ENCODE assay signal across 13 mouse cellular contexts in genomic region chr8:87674157-87674556, GRCm38 (mm10).
DNase-seq lines count a peak whose midpoint lies in the region; TF ChIP-seq lines count a peak whose summit lies in the region.
"Had no signal": no experiment of that assay in that cellular context is flagged by ENCODE, and none has a peak within 500 bp of the region (broad histone marks: within the 10 kb centered on the region; RNA-seq: fewer than 3 reads in every experiment).

No protein-coding gene starts in this region.

- no peaks in the 10 kb centered on the region for H3K27me3 ChIP-seq in splenic B cell, adult 2 months (ENCODE audit: control insufficient read depth, insufficient read depth, low read length, poor library complexity, severe bottlenecking)
- H3K27me3 ChIP-seq in kidney, adult 2 months (replicated peaks; ENCODE audit: control insufficient read depth, insufficient read depth, low read length), result no peaks in the 10 kb centered on the region
- H3K27me3 ChIP-seq: embryonic facial prominence, embryonic 15.5 days; limb, embryonic 13.5 days had no signal

- H3K4me3 ChIP-seq in kidney, adult 2 months (ENCODE audit: insufficient read depth, low read depth, low read length), result no peak overlapping the region
- H3K4me3 ChIP-seq: embryonic facial prominence, embryonic 15.5 days; limb, embryonic 13.5 days; myocyte had no signal

- no peaks in the 10 kb centered on the region for H3K36me3 ChIP-seq in splenic B cell, adult 2 months (ENCODE audit: control insufficient read depth, insufficient read depth, low read length, poor library complexity, severe bottlenecking)
- H3K36me3 ChIP-seq in kidney, adult 2 months (ENCODE audit: control insufficient read depth, insufficient read depth, low read length), result no peaks in the 10 kb centered on the region
- H3K36me3 ChIP-seq: embryonic facial prominence, embryonic 15.5 days had no signal

- DNase-seq in kidney, postnatal 10 days, result peak; percentile 26
- DNase-seq in kidney, adult 11 months, result no peak
- peak; percentile 24 to 25 for DNase-seq in spleen, adult 18-20 months
- no peak for DNase-seq in spleen, postnatal 4 days (ENCODE audit: low spot score in 2 of 2)
- peak; percentile 64 to 69 for DNase-seq in cerebellum, postnatal 10 days
- DNase-seq in splenic B cell, adult 2 months (ENCODE audit: low read depth, low spot score), result peak; percentile 48
- no peak for DNase-seq in kidney, adult 2 months
- DNase-seq in gastrocnemius, postnatal 4 days (ENCODE audit: low spot score in 2 of 2), result no peak
- DNase-seq: thymus, adult 18-20 months had no signal

- H3K27ac ChIP-seq in kidney, adult 2 months (ENCODE audit: insufficient read depth, low read depth, low read length), result no peak overlapping the region
- H3K27ac ChIP-seq: embryonic facial prominence, embryonic 15.5 days; limb, embryonic 13.5 days; macrophage had no signal

- no peak for TF ChIP-seq POLR2A in kidney, adult 2 months (IDR thresholded peaks at IDR 0.05; ENCODE audit: low read depth, low read length)

- TF ChIP-seq CTCF in kidney, adult 2 months (conservative IDR thresholded peaks at IDR 0.05; ENCODE audit: insufficient read depth, insufficient read length, low read depth, low read length), result no peak; the same call in 1 of the 2 replicates

- no peaks in the 10 kb centered on the region for H3K4me1 ChIP-seq in kidney, adult 2 months (ENCODE audit: control insufficient read depth, insufficient read depth, low read length)
- H3K4me1 ChIP-seq: limb, embryonic 13.5 days had no signal

- WGBS in kidney, adult 2 months, result 58% methylated on average over 7 of the region's 7 CpGs

Comparison
In these comparisons a context has a peak if more than half of its experiments do, and no peak if none do; other contexts are left out.
1. DNase-seq: peak in kidney, postnatal 10 days (single experiment), spleen, adult 18-20 months (2 of 2), cerebellum, postnatal 10 days (2 of 2) and splenic B cell, adult 2 months (single experiment); none in kidney, adult 11 months (single experiment), spleen, postnatal 4 days (0 of 2), kidney, adult 2 months (single experiment) and gastrocnemius, postnatal 4 days (0 of 2).